Mouse (Mus musculus): Measurements from ENCODE around the gene Prcd. TPM values are rescaled to one million over a fixed set of nuclear protein-coding genes. Genes with fewer than 3 reads are reported as not detected.
"Not testable (repeated sequence)": the region's sequence is repeated elsewhere in the genome, so short reads cannot be mapped to it uniquely, and the experiment has no call there.

Gene Prcd
- total and polyA plus RNA-seq, 3 experiments = not detected

DNA sequence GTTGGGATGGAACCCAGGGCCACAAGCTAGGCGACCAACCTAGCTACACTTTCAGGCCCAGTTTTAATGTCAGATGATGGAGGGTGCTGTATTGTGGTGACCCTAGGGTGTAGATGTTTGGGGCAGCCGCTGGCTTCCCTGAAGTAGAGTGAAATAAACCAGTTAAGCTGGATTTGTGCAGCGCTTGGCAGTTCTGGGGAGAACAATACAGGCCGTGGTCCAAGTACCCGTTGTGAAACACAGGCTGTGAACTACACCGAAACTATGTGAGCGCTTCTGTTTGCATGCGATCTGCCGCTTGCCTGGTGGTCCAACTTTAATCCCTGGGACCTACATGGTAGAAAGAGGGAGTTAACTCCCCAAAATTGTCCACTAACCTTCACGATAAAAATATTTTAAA, 20.4 kb upstream of the Prcd start:
- H3K79me2 ChIP-seq (replicated peaks; ENCODE audit: control insufficient read depth, extremely low read depth, insufficient read depth, poor library complexity, severe bottlenecking) = no peaks in the 10 kb centered on the region
- dilution Hi-C loops (cut with MboI; ENCODE audit: extremely low pct_ligation_motif_present, extremely low pct_unique_long_range_greater_than_20kb, low sequenced_read_pairs) (no loop called here), in situ Hi-C loops (cut with MboI; ENCODE audit: low pct_ligation_motif_present, low pct_unique_long_range_greater_than_20kb, low sequenced_read_pairs) (no loop called here)
- H3K9ac ChIP-seq (ENCODE audit: insufficient read depth, low read depth) = no peak overlapping the region
- no peak overlapping the region for H3K4me3 ChIP-seq (replicated peaks in 1 of 3; ENCODE audit: low read depth in 2 of 3, low read length in 2 of 3, poor library complexity in 1 of 3)
- no peaks in the 10 kb centered on the region for H3K27me3 ChIP-seq (replicated peaks)
- DNase-seq (ENCODE audit: extremely low read depth) = no peak
- peaks cover 0 to 25% of the 10 kb centered on the region in 2 experiments; a peak in 2 of 4 replicates for H3K4me1 ChIP-seq (ENCODE audit: control insufficient read depth in 1 of 2, insufficient read depth in 2 of 2)
- H3K27ac ChIP-seq (ENCODE audit: insufficient read depth, low read depth) = no peak overlapping the region
- no peak overlapping the region for H3K4me2 ChIP-seq (ENCODE audit: insufficient read depth, low read depth, poor library complexity, severe bottlenecking)
- no peak for TF ChIP-seq CHD1 (IDR thresholded peaks at IDR 0.05; ENCODE audit: low read depth, low read length)
- no peak for TF ChIP-seq RCOR1 (conservative IDR thresholded peaks at IDR 0.05; ENCODE audit: low read depth, low read length)
- no peak for TF ChIP-seq KAT2A (IDR thresholded peaks at IDR 0.05; ENCODE audit: insufficient replicate concordance, low read length)
- H3K36me3 ChIP-seq (replicated peaks in 1 of 2; ENCODE audit: control insufficient read depth in 1 of 2, insufficient read depth in 1 of 2, low read length in 1 of 2) = no peaks in the 10 kb centered on the region
- peaks cover 4% of the 10 kb centered on the region for H3K9me3 ChIP-seq (replicated peaks; ENCODE audit: low read length)

GRCm38 (mm10) chr11:116636607-116637006, 16.7 kb upstream of the Prcd start:
- H3K4me3 ChIP-seq (replicated peaks in 1 of 3; ENCODE audit: low read depth in 2 of 3, low read length in 2 of 3, poor library complexity in 1 of 3); H3K9ac ChIP-seq (ENCODE audit: insufficient read depth, low read depth); H3K79me2 ChIP-seq (replicated peaks; ENCODE audit: control insufficient read depth, extremely low read depth, insufficient read depth, poor library complexity, severe bottlenecking); H3K27ac ChIP-seq (ENCODE audit: insufficient read depth, low read depth); H3K36me3 ChIP-seq (replicated peaks in 1 of 2; ENCODE audit: control insufficient read depth in 1 of 2, insufficient read depth in 1 of 2, low read length in 1 of 2); H3K4me2 ChIP-seq (ENCODE audit: insufficient read depth, low read depth, poor library complexity, severe bottlenecking); in situ Hi-C loops (cut with MboI; ENCODE audit: low pct_ligation_motif_present, low pct_unique_long_range_greater_than_20kb, low sequenced_read_pairs); DNase-seq (ENCODE audit: extremely low read depth); dilution Hi-C loops (cut with MboI; ENCODE audit: extremely low pct_ligation_motif_present, extremely low pct_unique_long_range_greater_than_20kb, low sequenced_read_pairs): not testable (repeated sequence)
- Histone ChIP-seq H3K27me3 (replicated peaks) (peaks cover 20% of the 10 kb centered on the region), H3K4me1 (ENCODE audit: control insufficient read depth in 1 of 2, insufficient read depth in 2 of 2) (peaks cover 0 to 13% of the 10 kb centered on the region in 2 experiments; a peak in 2 of 4 replicates), H3K9me3 (replicated peaks; ENCODE audit: low read length) (peaks cover 19% of the 10 kb centered on the region)
- TF ChIP-seq TBP (conservative IDR thresholded peaks at IDR 0.05; ENCODE audit: low read depth, low read length) (peak; percentile 77), SMC3 (IDR thresholded peaks at IDR 0.05; ENCODE audit: low read depth, low read length) (peak; percentile 47), CTCF (conservative IDR thresholded peaks at IDR 0.05 in 1 of 2, IDR thresholded peaks at IDR 0.05 in 1 of 2; ENCODE audit: low read depth in 2 of 2, low read length in 2 of 2) (peak in 1 of 2 experiments; percentile 73; a peak in 2 of 4 replicates), ELF1 (IDR thresholded peaks at IDR 0.05; ENCODE audit: low read depth, low read length) (0 out of 2 replicates have a peak, but pooled peaks have one; percentile 24)

GRCm38 (mm10) chr11:116641168-116641567, 12.2 kb upstream of the Prcd start:
- no peak overlapping the region for H3K27ac ChIP-seq (ENCODE audit: insufficient read depth, low read depth)
- in situ Hi-C loops (cut with MboI; ENCODE audit: low pct_ligation_motif_present, low pct_unique_long_range_greater_than_20kb, low sequenced_read_pairs) = loop anchor here (5.0 to 10.0 kb wide), 2 partner anchors 166 to 414 kb away; no protein-coding TSS in a partner anchor
- TF ChIP-seq CTCF (conservative IDR thresholded peaks at IDR 0.05 in 1 of 2, IDR thresholded peaks at IDR 0.05 in 1 of 2; ENCODE audit: low read depth in 2 of 2, low read length in 2 of 2) = peak; percentile 60 to 79
- peak; percentile 39; the same call in 1 of the 2 replicates for TF ChIP-seq SMC3 (IDR thresholded peaks at IDR 0.05; ENCODE audit: low read depth, low read length)
- TF ChIP-seq GABPA (IDR thresholded peaks at IDR 0.05; ENCODE audit: insufficient replicate concordance, low read depth, low read length) = no peak
- no peak for TF ChIP-seq TCF12 (IDR thresholded peaks at IDR 0.05; ENCODE audit: low read depth, low read length)
- TF ChIP-seq RAD21 (IDR thresholded peaks at IDR 0.05; ENCODE audit: low read depth, low read length) = peak; percentile 61
- no peak for TF ChIP-seq NELFE (IDR thresholded peaks at IDR 0.05; ENCODE audit: low read depth, low read length)
- TF ChIP-seq MXI1 (IDR thresholded peaks at IDR 0.05; ENCODE audit: low read depth, low read length) = no peak
- no peak for TF ChIP-seq ZNF384 (IDR thresholded peaks at IDR 0.05; ENCODE audit: low read depth, low read length)
- no peak for TF ChIP-seq IRF4 (IDR thresholded peaks at IDR 0.05; ENCODE audit: low read depth, low read length)
- dilution Hi-C loops (cut with MboI; ENCODE audit: extremely low pct_ligation_motif_present, extremely low pct_unique_long_range_greater_than_20kb, low sequenced_read_pairs) = no loop called here
- peaks cover 34% of the 10 kb centered on the region for H3K27me3 ChIP-seq (replicated peaks)
- H3K36me3 ChIP-seq (replicated peaks in 1 of 2; ENCODE audit: control insufficient read depth in 1 of 2, insufficient read depth in 1 of 2, low read length in 1 of 2) = no peaks in the 10 kb centered on the region
- H3K9me3 ChIP-seq (replicated peaks; ENCODE audit: low read length) = peaks cover 19% of the 10 kb centered on the region
- no peak overlapping the region for H3K9ac ChIP-seq (ENCODE audit: insufficient read depth, low read depth)
- H3K4me1 ChIP-seq (ENCODE audit: control insufficient read depth in 1 of 2, insufficient read depth in 2 of 2) = peaks cover 3 to 35% of the 10 kb centered on the region in 2 experiments; a peak in 3 of 4 replicates
- H3K4me3 ChIP-seq (replicated peaks in 1 of 3; ENCODE audit: low read depth in 2 of 3, low read length in 2 of 3, poor library complexity in 1 of 3) = no peak overlapping the region
- peak; percentile 70 for DNase-seq (ENCODE audit: extremely low read depth)
- no peak overlapping the region for H3K4me2 ChIP-seq (ENCODE audit: insufficient read depth, low read depth, poor library complexity, severe bottlenecking)
- no peaks in the 10 kb centered on the region for H3K79me2 ChIP-seq (replicated peaks; ENCODE audit: control insufficient read depth, extremely low read depth, insufficient read depth, poor library complexity, severe bottlenecking)
